Mouse (Mus musculus) C2C12 (cell line): ENCODE data around the gene Slc32a1.

Experiments used
- CEBPB ChIP-seq: IDR thresholded peaks from one replicate; pipeline ENCODE4 v1.6.1; 2011; ENCODE audit warnings: low read depth, mild to moderate bottlenecking, control low read depth, moderate library complexity
- CTCF ChIP-seq: IDR thresholded peaks from one replicate; pipeline ENCODE4 v1.5.1; 2011; ENCODE audit not compliant: control insufficient read depth, insufficient read depth, insufficient read length
- MAX ChIP-seq: IDR thresholded peaks from one replicate; pipeline ENCODE4 v1.6.1; 2011; ENCODE audit warnings: mild to moderate bottlenecking, control low read depth
- MYOG ChIP-seq: IDR thresholded peaks from one replicate; pipeline ENCODE4 v1.6.1; 2011; ENCODE audit not compliant: control insufficient read depth, insufficient read length; ENCODE audit errors: extremely low read depth

DNA sequence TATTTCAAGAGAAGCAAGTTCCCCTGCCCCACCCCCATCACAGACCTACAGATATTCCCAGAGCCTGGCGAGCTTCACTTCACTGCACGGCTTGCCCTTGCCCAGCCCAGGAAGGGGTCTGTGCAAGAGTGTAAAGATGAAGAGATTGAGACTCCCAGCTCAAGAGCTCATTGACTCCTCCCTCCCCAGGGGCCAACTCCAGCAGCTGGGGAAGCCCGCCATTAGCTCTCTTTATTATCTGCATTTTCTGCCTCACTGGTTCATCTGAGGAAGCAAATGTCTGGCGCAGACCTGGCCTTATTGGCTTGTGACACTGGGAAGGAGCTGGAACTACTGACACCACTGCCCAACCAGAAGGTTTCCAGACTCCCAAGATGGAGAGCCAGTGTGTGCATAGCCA lies 30.6 kb upstream of the Slc32a1 start:
- TF ChIP-seq CTCF (no peak), CEBPB (no peak), MAX (no peak), MYOG (no peak)
